Mouse (Mus musculus): ENCODE results near the gene Rps19. TPM values are rescaled to one million over a fixed set of nuclear protein-coding genes. Genes with fewer than 3 reads are reported as not detected.
"Not testable (repeated sequence)": the region's sequence is repeated elsewhere in the genome, so short reads cannot be mapped to it uniquely, and the experiment has no call there.

Gene Rps19
- 1,212 and 1,459 TPM in 2 replicates for polyA plus RNA-seq (2016; fragmentation: Nextera tagmentation; extraction: Ambion mirVana)

- Histone ChIP-seq H3K9me3 (replicated peaks) (no peaks in the 10 kb centered on the region), H3K4me1 (peaks cover 28% of the 10 kb centered on the region), H3K36me3 (peaks cover 34% of the 10 kb centered on the region), H3K4me3 (peak within 1 kb of the TSS; percentile 82), H3K27ac (peak within 1 kb of the TSS; percentile 87), H3K4me2 (replicated peaks) (peak within 1 kb of the TSS; percentile 79), H3K27me3 (no peaks in the 10 kb centered on the region), H3K9ac (peak within 1 kb of the TSS; percentile 98)
- WGBS = under 1% methylated on average over 57 of the region's 57 CpGs
- peak; percentile 94 for ATAC-seq (ENCODE audit: low FRiP score)
Observed at GRCm38 (mm10) chr7:24883896-24884692, at the start of gene Rps19. Gene Rps19, plus strand, starts transcription at chr7:24884371.

GRCm38 (mm10) chr7:24838732-24839409 lies 45.3 kb upstream of the Rps19 start:
- not testable (repeated sequence) for H3K36me3 ChIP-seq; H3K9ac ChIP-seq; H3K4me2 ChIP-seq (replicated peaks); H3K27me3 ChIP-seq; H3K4me1 ChIP-seq; H3K27ac ChIP-seq; H3K4me3 ChIP-seq; H3K9me3 ChIP-seq (replicated peaks); ATAC-seq (ENCODE audit: low FRiP score)
- WGBS = 66% methylated on average over 13 of the region's 13 CpGs

- Histone ChIP-seq H3K9ac (no peak overlapping the region), H3K4me2 (replicated peaks) (no peak overlapping the region), H3K9me3 (replicated peaks) (no peaks in the 10 kb centered on the region), H3K4me3 (no peak overlapping the region), H3K27me3 (no peaks in the 10 kb centered on the region), H3K27ac (no peak overlapping the region), H3K4me1 (peaks cover 2% of the 10 kb centered on the region; the same call in 1 of the 2 replicates), H3K36me3 (no peaks in the 10 kb centered on the region)
- 74% methylated on average over 8 of the region's 8 CpGs for WGBS
- no peak for ATAC-seq (ENCODE audit: low FRiP score)
Observed at GRCm38 (mm10) chr7:24839410-24839808, 44.8 kb upstream of the Rps19 start.

GRCm38 (mm10) chr7:24840331-24840730 lies 43.8 kb upstream of the Rps19 start:
- Histone ChIP-seq H3K27ac (no peak overlapping the region), H3K9ac (no peak overlapping the region), H3K9me3 (replicated peaks) (no peaks in the 10 kb centered on the region), H3K36me3 (no peaks in the 10 kb centered on the region), H3K4me1 (peaks cover 2% of the 10 kb centered on the region; the same call in 1 of the 2 replicates), H3K4me2 (replicated peaks) (no peak overlapping the region), H3K27me3 (no peaks in the 10 kb centered on the region), H3K4me3 (no peak overlapping the region)
- WGBS = 54% methylated on average over 3 of the region's 3 CpGs
- ATAC-seq (ENCODE audit: low FRiP score) = no peak

GRCm38 (mm10) chr7:24841009-24841408 lies 43.2 kb upstream of the Rps19 start:
- Histone ChIP-seq H3K9ac (no peak overlapping the region), H3K27me3 (no peaks in the 10 kb centered on the region), H3K27ac (no peak overlapping the region), H3K36me3 (no peaks in the 10 kb centered on the region), H3K4me3 (no peak overlapping the region), H3K4me2 (replicated peaks) (no peak overlapping the region), H3K9me3 (replicated peaks) (no peaks in the 10 kb centered on the region), H3K4me1 (peaks cover 2% of the 10 kb centered on the region; the same call in 1 of the 2 replicates)
- WGBS = 79% methylated on average over 4 of the region's 4 CpGs
- ATAC-seq (ENCODE audit: low FRiP score) = no peak

- H3K9me3 ChIP-seq (replicated peaks) = no peaks in the 10 kb centered on the region
- no peak for ATAC-seq (ENCODE audit: low FRiP score)
- H3K4me2 ChIP-seq (replicated peaks) = no peak overlapping the region
- no peak overlapping the region for H3K9ac ChIP-seq
- WGBS = 45% methylated on average over 5 of the region's 5 CpGs
- no peaks in the 10 kb centered on the region for H3K27me3 ChIP-seq
- no peak overlapping the region for H3K4me3 ChIP-seq
- H3K4me1 ChIP-seq = no peaks in the 10 kb centered on the region
- no peaks in the 10 kb centered on the region for H3K36me3 ChIP-seq
- H3K27ac ChIP-seq = no peak overlapping the region
Observed at GRCm38 (mm10) chr7:24844144-24844543, 40.0 kb upstream of the Rps19 start.

- Histone ChIP-seq H3K27ac (no peak overlapping the region), H3K36me3 (no peaks in the 10 kb centered on the region), H3K4me2 (replicated peaks) (no peak overlapping the region), H3K4me1 (no peaks in the 10 kb centered on the region), H3K27me3 (no peaks in the 10 kb centered on the region), H3K9me3 (replicated peaks) (no peaks in the 10 kb centered on the region), H3K9ac (no peak overlapping the region), H3K4me3 (no peak overlapping the region)
- ATAC-seq (ENCODE audit: low FRiP score) = no peak
- WGBS = 85% methylated on average over 9 of the region's 9 CpGs
Observed at GRCm38 (mm10) chr7:24845181-24845580, 39.0 kb upstream of the Rps19 start.

- H3K4me2 ChIP-seq (replicated peaks) = no peak overlapping the region
- 6% methylated on average over 6 of the region's 6 CpGs for WGBS
- H3K4me1 ChIP-seq = no peaks in the 10 kb centered on the region
- H3K9me3 ChIP-seq (replicated peaks) = no peaks in the 10 kb centered on the region
- no peak for ATAC-seq (ENCODE audit: low FRiP score)
- H3K27ac ChIP-seq = no peak overlapping the region
- H3K9ac ChIP-seq = no peak overlapping the region
- H3K27me3 ChIP-seq = no peaks in the 10 kb centered on the region
- no peaks in the 10 kb centered on the region for H3K36me3 ChIP-seq
- H3K4me3 ChIP-seq = no peak overlapping the region
Observed at GRCm38 (mm10) chr7:24845713-24846112, 38.5 kb upstream of the Rps19 start.

- H3K27me3 ChIP-seq; H3K9me3 ChIP-seq (replicated peaks); H3K4me3 ChIP-seq; H3K27ac ChIP-seq; H3K36me3 ChIP-seq; H3K4me1 ChIP-seq; H3K4me2 ChIP-seq (replicated peaks); ATAC-seq (ENCODE audit: low FRiP score); H3K9ac ChIP-seq: not testable (repeated sequence)
- WGBS = 56% methylated on average over 2 of the region's 2 CpGs
Observed at GRCm38 (mm10) chr7:24846576-24846975, 37.6 kb upstream of the Rps19 start.

- WGBS = 18% methylated on average over 5 of the region's 5 CpGs
- Histone ChIP-seq H3K9me3 (replicated peaks) (no peaks in the 10 kb centered on the region), H3K4me2 (replicated peaks) (no peak overlapping the region), H3K9ac (no peak overlapping the region), H3K27ac (no peak overlapping the region), H3K27me3 (no peaks in the 10 kb centered on the region), H3K4me3 (no peak overlapping the region), H3K36me3 (no peaks in the 10 kb centered on the region), H3K4me1 (no peaks in the 10 kb centered on the region)
- ATAC-seq (ENCODE audit: low FRiP score) = no peak
Observed at GRCm38 (mm10) chr7:24850162-24850561, 34.0 kb upstream of the Rps19 start.

- Histone ChIP-seq H3K4me2 (replicated peaks) (no peak overlapping the region), H3K4me1 (no peaks in the 10 kb centered on the region), H3K9me3 (replicated peaks) (no peaks in the 10 kb centered on the region), H3K27ac (no peak overlapping the region), H3K4me3 (no peak overlapping the region), H3K27me3 (no peaks in the 10 kb centered on the region), H3K9ac (no peak overlapping the region), H3K36me3 (no peaks in the 10 kb centered on the region)
- ATAC-seq (ENCODE audit: low FRiP score) = no peak
- 34% methylated on average over 6 of the region's 6 CpGs for WGBS
Observed at GRCm38 (mm10) chr7:24850899-24851303, 33.3 kb upstream of the Rps19 start.

GRCm38 (mm10) chr7:24851596-24852325 lies 32.4 kb upstream of the Rps19 start:
- H3K4me1 ChIP-seq = no peaks in the 10 kb centered on the region
- H3K27me3 ChIP-seq = no peaks in the 10 kb centered on the region
- no peak for ATAC-seq (ENCODE audit: low FRiP score)
- H3K4me3 ChIP-seq = no peak overlapping the region
- 79% methylated on average over 5 of the region's 5 CpGs for WGBS
- H3K4me2 ChIP-seq (replicated peaks) = no peak overlapping the region
- no peaks in the 10 kb centered on the region for H3K9me3 ChIP-seq (replicated peaks)
- no peaks in the 10 kb centered on the region for H3K36me3 ChIP-seq
- no peak overlapping the region for H3K27ac ChIP-seq
- no peak overlapping the region for H3K9ac ChIP-seq

Data from hindbrain, embryonic 12.5 days (tissue).